Mouse (Mus musculus) forebrain, embryonic 13.5 days (tissue): ENCODE measurements at regions not wholly inside any gene's neighbourhood (a gene's known extent, or its start where the extent isn't known, plus 50 kb on each side); places are given as distances from the start of the nearest gene placed in this dataset.

ENCODE experiments used
- ATAC-seq: fragments of 200-750 bp; cut with Nextera tagmentation; 2 replicates; pipeline ENCODE4 v1.8.0; 2017
- H3K27ac ChIP-seq: fragments of 300-500 bp; sonication (generic); 2 replicates; pipeline ENCODE4 v1.5.1; 2015; ENCODE audit warnings: inconsistent platforms, mild to moderate bottlenecking, moderate library complexity
- H3K27me3 ChIP-seq: fragments of 300-500 bp; sonication (generic); 2 replicates; pipeline ENCODE4 v1.6.1; 2015; ENCODE audit warnings: mild to moderate bottlenecking, inconsistent platforms
- H3K36me3 ChIP-seq: fragments of 300-500 bp; sonication (generic); 2 replicates; pipeline ENCODE4 v1.6.1; 2015; ENCODE audit warnings: mild to moderate bottlenecking, inconsistent platforms; ENCODE audit not compliant: poor library complexity, severe bottlenecking
- H3K4me1 ChIP-seq: fragments of 300-500 bp; sonication (generic); 2 replicates; pipeline ENCODE4 v1.6.1; 2015; ENCODE audit warnings: inconsistent platforms
- H3K4me2 ChIP-seq: fragments of 300-500 bp; sonication (generic); 2 replicates; pipeline ENCODE4 v1.6.1; 2015; ENCODE audit warnings: inconsistent platforms, mild to moderate bottlenecking, moderate library complexity
- H3K4me3 ChIP-seq: fragments of 300-500 bp; sonication (generic); 2 replicates; pipeline ENCODE4 v1.5.1; 2015; ENCODE audit warnings: mild to moderate bottlenecking, inconsistent platforms
- H3K9ac ChIP-seq: fragments of 300-500 bp; sonication (generic); 2 replicates; pipeline ENCODE4 v1.6.1; 2015; ENCODE audit warnings: mild to moderate bottlenecking, inconsistent platforms
- H3K9me3 ChIP-seq: fragments of 300-500 bp; sonication (generic); replicated peaks from 2 replicates; pipeline ENCODE4 v1.6.1; 2016; ENCODE audit warnings: inconsistent platforms
- WGBS: fragments of 180-500 bp; shearing (Covaris S2); methylation state at CpG from one replicate; pipeline ENCODE4 v1.1.7; 2015; 5-methylcytosine and 5-hydroxymethylcytosine counted together

DNA sequence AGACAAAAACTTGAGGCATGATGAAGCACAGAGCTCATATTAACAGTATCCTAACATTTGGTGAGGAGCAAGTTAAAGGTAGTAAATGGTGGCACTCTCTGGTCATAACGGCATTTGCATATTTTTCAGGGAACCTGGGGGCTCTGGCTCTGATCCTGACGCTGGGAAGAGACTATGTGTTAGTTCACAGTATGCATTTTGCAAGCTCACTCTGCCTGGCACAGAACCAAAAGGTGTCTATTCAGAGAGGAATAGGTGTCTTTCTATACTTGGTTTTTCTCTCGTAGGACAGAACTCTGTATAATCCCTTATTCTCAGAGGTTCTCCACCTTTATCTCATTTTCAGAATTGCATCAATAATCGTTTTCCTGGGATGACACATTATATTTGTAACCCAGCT lies 276.2 kb upstream of the Ano5 start:
- no peak overlapping the region for H3K4me2 ChIP-seq
- H3K9ac ChIP-seq: no peak overlapping the region
- no peak for ATAC-seq
- no peaks in the 10 kb centered on the region for H3K4me1 ChIP-seq
- no peaks in the 10 kb centered on the region for H3K9me3 ChIP-seq
- no peak overlapping the region for H3K27ac ChIP-seq
- H3K27me3 ChIP-seq: no peaks in the 10 kb centered on the region
- no peaks in the 10 kb centered on the region for H3K36me3 ChIP-seq
- no peak overlapping the region for H3K4me3 ChIP-seq
- 74% methylated on average over 4 of the region's 4 CpGs for WGBS

DNA sequence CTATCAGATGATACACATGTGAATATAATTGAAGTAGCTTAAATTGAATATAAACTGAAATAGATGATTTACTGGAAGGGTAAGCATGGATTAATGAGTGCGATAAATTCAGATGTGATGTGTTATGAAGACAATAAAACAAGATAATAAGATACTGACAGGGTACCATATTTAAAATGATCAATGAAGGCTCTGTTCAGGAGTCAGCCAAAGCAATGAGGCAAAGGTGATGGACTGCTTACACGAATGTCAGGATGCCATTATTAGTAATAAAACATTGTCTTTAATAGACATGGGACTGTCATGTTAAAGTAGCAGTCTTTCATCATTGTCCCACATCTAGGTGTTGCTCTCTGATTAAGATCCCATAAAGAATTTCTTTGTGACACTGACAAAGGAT lies 263.1 kb upstream of the Ano5 start:
- no peaks in the 10 kb centered on the region for H3K27me3 ChIP-seq
- H3K4me3 ChIP-seq: no peak overlapping the region
- no peaks in the 10 kb centered on the region for H3K4me1 ChIP-seq
- no peak for ATAC-seq
- H3K4me2 ChIP-seq: no peak overlapping the region
- no peak overlapping the region for H3K9ac ChIP-seq
- 82% methylated on average over 2 of the region's 2 CpGs for WGBS
- no peak overlapping the region for H3K27ac ChIP-seq
- no peaks in the 10 kb centered on the region for H3K36me3 ChIP-seq
- H3K9me3 ChIP-seq: no peaks in the 10 kb centered on the region

GRCm38 (mm10) chr7:51254461-51254860 lies 256.4 kb upstream of the Ano5 start:
- H3K27me3 ChIP-seq: no peaks in the 10 kb centered on the region
- no peak overlapping the region for H3K4me3 ChIP-seq
- H3K9me3 ChIP-seq: no peaks in the 10 kb centered on the region
- 64% methylated on average over 2 of the region's 2 CpGs for WGBS
- H3K27ac ChIP-seq: no peak overlapping the region
- no peak overlapping the region for H3K4me2 ChIP-seq
- H3K9ac ChIP-seq: no peak overlapping the region
- no peaks in the 10 kb centered on the region for H3K4me1 ChIP-seq
- no peak for ATAC-seq
- no peaks in the 10 kb centered on the region for H3K36me3 ChIP-seq

DNA sequence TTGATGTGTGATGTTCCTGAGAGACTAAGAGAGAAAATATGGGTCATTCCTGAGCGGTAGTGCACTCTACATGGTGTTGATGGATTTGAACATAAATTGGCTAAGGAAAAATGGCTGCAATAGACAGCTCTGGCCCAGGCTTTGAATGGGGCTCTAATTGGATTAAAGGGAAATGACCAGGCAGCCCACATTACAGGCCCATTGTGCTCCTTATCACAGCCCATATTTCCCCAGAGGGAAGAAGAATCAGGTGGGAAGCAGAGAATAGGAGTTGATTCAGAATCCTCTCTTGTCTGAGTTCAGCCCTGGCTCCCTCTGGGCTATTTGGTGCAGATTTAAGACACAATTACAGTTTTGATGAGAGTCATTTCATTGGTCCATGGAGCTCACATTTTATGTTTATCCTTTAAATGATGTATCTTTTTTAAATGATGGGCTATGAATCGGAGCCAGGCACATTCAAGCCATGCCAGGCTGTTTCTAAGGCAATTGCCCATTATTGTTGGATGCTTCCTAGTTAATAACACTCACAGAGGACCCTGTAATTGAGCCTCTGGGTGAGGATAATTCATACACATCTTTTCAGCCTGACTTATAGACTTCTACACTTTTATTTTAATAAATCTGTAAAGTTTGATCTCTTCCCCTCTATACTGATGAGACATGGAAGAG lies 251.5 kb upstream of the Ano5 start:
- H3K9me3 ChIP-seq: no peaks in the 10 kb centered on the region
- ATAC-seq: no peak
- H3K27me3 ChIP-seq: no peaks in the 10 kb centered on the region
- no peak overlapping the region for H3K4me3 ChIP-seq
- no peak overlapping the region for H3K9ac ChIP-seq
- 30% methylated on average over 2 of the region's 2 CpGs for WGBS
- no peaks in the 10 kb centered on the region for H3K4me1 ChIP-seq
- H3K4me2 ChIP-seq: no peak overlapping the region
- no peaks in the 10 kb centered on the region for H3K36me3 ChIP-seq
- no peak overlapping the region for H3K27ac ChIP-seq

DNA sequence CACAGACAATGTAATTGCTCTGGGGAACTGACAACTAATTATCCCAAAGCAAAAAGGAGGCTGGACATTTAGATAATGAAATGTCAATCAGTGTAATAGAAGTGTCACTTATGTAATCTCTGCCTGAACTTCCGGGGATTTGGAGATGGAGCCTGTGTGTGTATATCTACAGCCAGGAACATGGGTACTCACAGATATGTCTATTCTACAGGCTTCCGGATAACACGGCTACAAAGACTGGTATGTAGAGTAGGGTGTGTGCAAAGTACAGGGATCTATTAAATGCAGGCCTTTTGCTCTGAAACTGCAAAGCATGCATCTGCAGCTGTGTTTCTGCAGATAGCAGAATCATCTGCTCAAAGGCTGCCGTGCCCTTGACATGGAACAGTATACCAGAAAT lies 246.7 kb upstream of the Ano5 start:
- Histone ChIP-seq H3K9me3 (no peaks in the 10 kb centered on the region), H3K4me3 (no peak overlapping the region), H3K4me2 (no peak overlapping the region), H3K9ac (no peak overlapping the region), H3K27me3 (no peaks in the 10 kb centered on the region), H3K27ac (no peak overlapping the region), H3K4me1 (no peaks in the 10 kb centered on the region), H3K36me3 (no peaks in the 10 kb centered on the region)
- 66% methylated on average over 4 of the region's 4 CpGs for WGBS
- 0 out of 2 replicates have a peak, but pooled peaks have one; percentile 43 for ATAC-seq

- no peak overlapping the region for H3K9ac ChIP-seq
- no peak overlapping the region for H3K27ac ChIP-seq
- no peaks in the 10 kb centered on the region for H3K27me3 ChIP-seq
- no peaks in the 10 kb centered on the region for H3K36me3 ChIP-seq
- WGBS: 68% methylated on average over 1 of the region's 1 CpGs
- ATAC-seq: no peak
- no peaks in the 10 kb centered on the region for H3K9me3 ChIP-seq
- no peaks in the 10 kb centered on the region for H3K4me1 ChIP-seq
- H3K4me3 ChIP-seq: no peak overlapping the region
- H3K4me2 ChIP-seq: no peak overlapping the region
Observed at GRCm38 (mm10) chr7:51265896-51266295, 244.9 kb upstream of the Ano5 start.

DNA sequence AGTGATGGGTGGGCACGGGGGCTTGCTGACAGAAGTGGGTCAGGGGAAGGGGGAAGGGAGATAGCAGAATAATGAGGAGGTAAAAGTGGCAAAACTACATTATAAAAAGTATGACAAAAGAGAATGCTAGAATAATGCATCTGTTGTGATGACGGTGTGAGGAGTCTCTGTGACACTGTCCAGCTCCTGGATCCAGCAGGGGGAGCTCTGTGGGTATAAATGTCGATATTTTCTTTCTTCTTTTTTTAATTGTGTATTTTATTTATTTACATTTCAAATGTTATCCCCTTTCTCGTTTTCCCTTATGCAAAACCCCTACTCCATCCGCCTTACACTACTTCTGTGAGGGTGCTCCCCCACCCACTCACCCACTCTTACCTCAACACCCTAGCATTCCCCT lies 243.9 kb upstream of the Ano5 start:
- H3K4me3 ChIP-seq: no peak overlapping the region
- WGBS: 67% methylated on average over 5 of the region's 5 CpGs
- no peaks in the 10 kb centered on the region for H3K27me3 ChIP-seq
- ATAC-seq: no peak
- H3K9ac ChIP-seq: no peak overlapping the region
- H3K4me1 ChIP-seq: no peaks in the 10 kb centered on the region
- no peaks in the 10 kb centered on the region for H3K36me3 ChIP-seq
- no peak overlapping the region for H3K27ac ChIP-seq
- no peak overlapping the region for H3K4me2 ChIP-seq
- H3K9me3 ChIP-seq: no peaks in the 10 kb centered on the region

GRCm38 (mm10) chr7:51268743-51269142 lies 242.1 kb upstream of the Ano5 start:
- no peaks in the 10 kb centered on the region for H3K27me3 ChIP-seq
- WGBS: 33% methylated on average over 4 of the region's 4 CpGs
- H3K9ac ChIP-seq: no peak overlapping the region
- no peaks in the 10 kb centered on the region for H3K9me3 ChIP-seq
- no peaks in the 10 kb centered on the region for H3K4me1 ChIP-seq
- H3K27ac ChIP-seq: no peak overlapping the region
- no peak overlapping the region for H3K4me2 ChIP-seq
- no peak overlapping the region for H3K4me3 ChIP-seq
- H3K36me3 ChIP-seq: no peaks in the 10 kb centered on the region
- ATAC-seq: no peak

DNA sequence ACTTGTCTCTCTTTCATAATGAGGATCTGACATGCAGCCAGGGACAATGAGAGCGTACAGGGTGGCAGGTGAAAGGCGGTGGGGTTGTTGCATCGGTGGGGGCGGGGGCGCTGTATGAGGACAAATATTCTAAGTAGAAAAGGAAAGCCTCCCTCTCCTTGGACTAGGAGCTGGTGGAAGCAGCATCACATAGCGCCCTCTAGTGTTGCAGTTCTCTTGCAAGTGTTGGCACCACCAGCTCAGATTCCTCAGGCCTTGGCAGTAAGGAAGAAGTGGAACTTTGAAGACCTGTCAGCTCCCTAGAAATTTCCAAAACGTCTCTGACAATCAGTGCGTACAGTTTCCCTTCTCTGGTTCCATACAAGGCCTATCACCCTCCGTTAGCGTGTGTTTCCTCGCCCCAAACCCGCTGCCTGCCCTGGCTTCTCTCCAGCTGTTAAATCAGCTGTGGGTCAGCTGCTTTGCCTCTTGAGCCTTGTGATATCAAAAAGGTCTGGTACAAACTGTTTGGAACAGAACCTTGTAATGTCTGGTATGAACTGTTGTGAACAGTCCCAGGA lies 240.2 kb upstream of the Ano5 start:
- ATAC-seq: no peak
- WGBS: 63% methylated on average over 12 of the region's 12 CpGs
- no peak overlapping the region for H3K27ac ChIP-seq
- H3K9ac ChIP-seq: no peak overlapping the region
- no peaks in the 10 kb centered on the region for H3K36me3 ChIP-seq
- H3K4me3 ChIP-seq: no peak overlapping the region
- no peak overlapping the region for H3K4me2 ChIP-seq
- H3K9me3 ChIP-seq: no peaks in the 10 kb centered on the region
- no peaks in the 10 kb centered on the region for H3K27me3 ChIP-seq
- H3K4me1 ChIP-seq: no peaks in the 10 kb centered on the region

GRCm38 (mm10) chr7:51281470-51281869 lies 229.4 kb upstream of the Ano5 start:
- no peaks in the 10 kb centered on the region for H3K4me1 ChIP-seq
- H3K27me3 ChIP-seq: no peaks in the 10 kb centered on the region
- H3K36me3 ChIP-seq: no peaks in the 10 kb centered on the region
- no peak overlapping the region for H3K9ac ChIP-seq
- no peak overlapping the region for H3K4me2 ChIP-seq
- H3K9me3 ChIP-seq: no peaks in the 10 kb centered on the region
- no peak overlapping the region for H3K27ac ChIP-seq
- ATAC-seq: no peak
- H3K4me3 ChIP-seq: no peak overlapping the region

GRCm38 (mm10) chr7:51300238-51300637 lies 210.6 kb upstream of the Ano5 start:
- H3K4me3 ChIP-seq: no peak overlapping the region
- WGBS: 50% methylated on average over 3 of the region's 3 CpGs
- no peak overlapping the region for H3K9ac ChIP-seq
- no peak for ATAC-seq
- no peak overlapping the region for H3K4me2 ChIP-seq
- no peaks in the 10 kb centered on the region for H3K9me3 ChIP-seq
- no peaks in the 10 kb centered on the region for H3K27me3 ChIP-seq
- no peak overlapping the region for H3K27ac ChIP-seq
- no peaks in the 10 kb centered on the region for H3K4me1 ChIP-seq
- no peaks in the 10 kb centered on the region for H3K36me3 ChIP-seq

- no peak overlapping the region for H3K4me2 ChIP-seq
- no peaks in the 10 kb centered on the region for H3K36me3 ChIP-seq
- ATAC-seq: no peak
- H3K4me3 ChIP-seq: no peak overlapping the region
- H3K27me3 ChIP-seq: no peaks in the 10 kb centered on the region
- H3K9ac ChIP-seq: no peak overlapping the region
- no peaks in the 10 kb centered on the region for H3K4me1 ChIP-seq
- H3K9me3 ChIP-seq: no peaks in the 10 kb centered on the region
- H3K27ac ChIP-seq: no peak overlapping the region
- 69% methylated on average over 2 of the region's 2 CpGs for WGBS
Observed at GRCm38 (mm10) chr7:51307757-51308156, 203.1 kb upstream of the Ano5 start.

DNA sequence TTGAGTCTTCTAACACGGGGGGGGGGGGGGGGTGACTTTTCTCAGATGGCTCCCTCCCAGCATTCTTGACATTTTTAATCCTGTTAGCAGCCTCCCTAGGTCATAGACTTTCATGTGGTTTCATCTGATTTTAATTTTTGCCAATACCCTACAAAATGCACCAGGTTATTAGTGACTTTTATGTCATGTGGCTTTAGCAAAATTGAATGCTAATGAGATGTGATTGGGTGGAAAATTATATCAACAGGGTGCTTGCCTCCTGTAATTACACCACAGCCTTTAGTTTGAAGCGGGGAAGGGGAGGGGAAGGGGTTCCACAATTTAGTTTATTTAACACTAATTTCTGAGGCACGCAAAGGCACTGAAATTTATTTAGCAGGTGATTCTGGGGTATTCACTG lies 200.6 kb upstream of the Ano5 start:
- ATAC-seq: 0 out of 2 replicates have a peak, but pooled peaks have one; percentile 16
- Histone ChIP-seq H3K27ac (no peak overlapping the region), H3K4me2 (no peak overlapping the region), H3K4me3 (no peak overlapping the region), H3K36me3 (no peaks in the 10 kb centered on the region), H3K4me1 (no peaks in the 10 kb centered on the region), H3K27me3 (no peaks in the 10 kb centered on the region), H3K9ac (no peak overlapping the region), H3K9me3 (no peaks in the 10 kb centered on the region)
- 39% methylated on average over 3 of the region's 3 CpGs for WGBS
